In the genomic region with DNA sequence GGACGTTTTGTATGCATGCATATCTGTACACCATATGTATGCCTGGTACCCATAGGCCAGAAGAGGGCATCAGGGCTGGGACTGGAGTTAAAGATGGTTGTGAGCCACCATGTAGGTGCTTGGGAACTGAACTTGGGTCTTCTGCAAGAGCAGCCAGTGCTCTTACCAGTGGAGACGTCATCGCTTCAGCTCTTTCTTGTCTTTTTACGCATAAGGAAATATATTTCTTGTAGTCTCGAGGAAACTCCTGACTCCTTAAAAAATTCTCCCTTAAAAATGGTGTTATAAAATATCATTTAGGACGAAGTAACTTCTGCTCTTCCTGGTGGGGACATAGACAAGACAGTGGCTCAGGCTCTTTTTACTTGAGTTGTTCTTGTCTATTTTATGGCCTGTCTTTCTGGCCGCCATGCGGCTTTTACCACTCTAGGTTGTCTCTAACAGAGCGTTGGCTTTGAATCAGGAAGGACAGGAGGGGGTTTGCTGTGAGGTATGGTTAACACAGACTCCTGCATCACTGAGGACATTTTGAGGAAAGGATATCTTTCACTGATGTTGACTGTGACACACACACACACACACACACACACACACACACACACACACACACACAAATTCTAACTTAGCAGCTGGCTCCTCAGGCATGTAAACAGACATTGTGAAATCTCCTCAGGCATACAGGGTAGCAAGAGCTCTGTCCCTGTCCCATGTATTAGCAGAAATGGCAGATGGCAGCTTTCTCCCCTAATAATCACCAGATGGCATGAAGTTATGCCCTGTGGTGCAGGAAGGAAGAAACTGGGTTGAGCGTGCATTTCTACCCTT, we compare ENCODE assay signal across 16 mouse cellular contexts.
DNase-seq lines count a peak whose midpoint lies in the region; ATAC-seq and TF ChIP-seq lines count a peak whose summit lies in the region.
"Had no signal": no experiment of that assay in that cellular context is flagged by ENCODE, and none has a peak within 500 bp of the region (broad histone marks: within the 10 kb centered on the region; RNA-seq: fewer than 3 reads in every experiment).

No protein-coding gene starts in this region.

- 90% methylated on average over 10 of the region's 10 CpGs for WGBS in midbrain, embryonic 14.5 days
- WGBS in midbrain, embryonic 10.5 days = 89% methylated on average over 10 of the region's 10 CpGs
- 74% methylated on average over 10 of the region's 10 CpGs for WGBS in hindbrain, postnatal 0 days

- H3K4me1 ChIP-seq in midbrain, embryonic 14.5 days (ENCODE audit: control insufficient read depth, insufficient read depth, low read length) = no peaks in the 10 kb centered on the region
- no peaks in the 10 kb centered on the region for H3K4me1 ChIP-seq in midbrain, embryonic 10.5 days
- no peaks in the 10 kb centered on the region for H3K4me1 ChIP-seq in hindbrain, postnatal 0 days (ENCODE audit: insufficient read depth, low read length)
- H3K4me1 ChIP-seq: embryonic facial prominence, embryonic 13.5 days; intestine, embryonic 15.5 days; midbrain, embryonic 12.5 days; stomach, embryonic 15.5 days had no signal

- H3K9me3 ChIP-seq in midbrain, embryonic 14.5 days (ENCODE audit: control insufficient read depth, low read length) = no peaks in the 10 kb centered on the region
- no peaks in the 10 kb centered on the region for H3K9me3 ChIP-seq in midbrain, embryonic 10.5 days (replicated peaks)
- H3K9me3 ChIP-seq in hindbrain, postnatal 0 days (ENCODE audit: low read length) = no peaks in the 10 kb centered on the region
- H3K9me3 ChIP-seq: embryonic facial prominence, embryonic 13.5 days; intestine, embryonic 15.5 days; midbrain, embryonic 12.5 days; stomach, embryonic 15.5 days had no signal

- H3K27me3 ChIP-seq in midbrain, embryonic 14.5 days (ENCODE audit: control insufficient read depth, insufficient read depth, low read length) = no peaks in the 10 kb centered on the region
- H3K27me3 ChIP-seq in midbrain, embryonic 10.5 days (ENCODE audit: low read depth, poor library complexity, severe bottlenecking) = no peaks in the 10 kb centered on the region
- no peaks in the 10 kb centered on the region for H3K27me3 ChIP-seq in hindbrain, postnatal 0 days (ENCODE audit: insufficient read depth, low read length)
- H3K27me3 ChIP-seq: embryonic facial prominence, embryonic 13.5 days; intestine, embryonic 15.5 days; midbrain, embryonic 12.5 days; stomach, embryonic 15.5 days had no signal

- H3K27ac ChIP-seq in midbrain, embryonic 14.5 days (replicated peaks; ENCODE audit: low read depth, low read length) = no peak overlapping the region
- no peak overlapping the region for H3K27ac ChIP-seq in midbrain, embryonic 10.5 days (replicated peaks)
- H3K27ac ChIP-seq in hindbrain, postnatal 0 days = peak overlapping the region; percentile 36; the same call in 1 of the 2 replicates
- H3K27ac ChIP-seq: embryonic facial prominence, embryonic 13.5 days; intestine, embryonic 15.5 days; kidney, postnatal 0 days; midbrain, embryonic 12.5 days; stomach, embryonic 15.5 days had no signal

- no peak overlapping the region for H3K4me2 ChIP-seq in midbrain, embryonic 14.5 days (ENCODE audit: low read length)
- H3K4me2 ChIP-seq in hindbrain, postnatal 0 days (ENCODE audit: low read depth, low read length) = no peak overlapping the region
- H3K4me2 ChIP-seq: embryonic facial prominence, embryonic 13.5 days; intestine, embryonic 15.5 days; midbrain, embryonic 12.5 days; stomach, embryonic 15.5 days had no signal

- no peak for TF ChIP-seq CTCF in hindbrain, postnatal 0 days (IDR thresholded peaks at IDR 0.05; ENCODE audit: low read depth)

- ATAC-seq in midbrain, embryonic 14.5 days (ENCODE audit: low FRiP score, low TSS enrichment) = no peak
- ATAC-seq in hindbrain, postnatal 0 days = peak; percentile 86
- ATAC-seq in megakaryocyte-erythroid progenitor cell, adult 5-6 weeks (replicated peaks; ENCODE audit: low FRiP score, low TSS enrichment, poor library complexity, severe bottlenecking) = no peak
- ATAC-seq: intestine, embryonic 15.5 days had no signal

- no peak overlapping the region for H3K4me3 ChIP-seq in midbrain, embryonic 14.5 days (replicated peaks; ENCODE audit: low read depth, low read length)
- no peak overlapping the region for H3K4me3 ChIP-seq in midbrain, embryonic 10.5 days
- H3K4me3 ChIP-seq in hindbrain, postnatal 0 days (ENCODE audit: low read length) = no peak overlapping the region
- H3K4me3 ChIP-seq: embryonic facial prominence, embryonic 13.5 days; intestine, embryonic 15.5 days; midbrain, embryonic 12.5 days; stomach, embryonic 15.5 days had no signal

- peak; percentile 24 for DNase-seq in midbrain, embryonic 14.5 days
- no peak for DNase-seq in midbrain, embryonic 10.5 days (ENCODE audit: low spot score)
- DNase-seq in cerebellum, adult 9-10 months = peak; percentile 98
- DNase-seq in hindbrain, postnatal 0 days (ENCODE audit: low spot score) = peak; percentile 80
- DNase-seq in retina, postnatal 1 day = peak; percentile 89
- no peak for DNase-seq in gastrocnemius, postnatal 10 days
- DNase-seq in left cerebral cortex, adult 8-10 months (ENCODE audit: low spot score in 2 of 2) = no peak
- DNase-seq: adrenal gland, postnatal 36 days; lung, postnatal 10 days; thymus, postnatal 14 days had no signal

- no peak overlapping the region for H3K9ac ChIP-seq in midbrain, embryonic 14.5 days (replicated peaks; ENCODE audit: low read length)
- no peak overlapping the region for H3K9ac ChIP-seq in hindbrain, postnatal 0 days (replicated peaks; ENCODE audit: low read length)
- H3K9ac ChIP-seq: embryonic facial prominence, embryonic 13.5 days; intestine, embryonic 15.5 days; midbrain, embryonic 12.5 days; stomach, embryonic 15.5 days had no signal

- no peaks in the 10 kb centered on the region for H3K36me3 ChIP-seq in midbrain, embryonic 14.5 days (ENCODE audit: control insufficient read depth, insufficient read depth, low read length)
- no peaks in the 10 kb centered on the region for H3K36me3 ChIP-seq in midbrain, embryonic 10.5 days
- no peaks in the 10 kb centered on the region for H3K36me3 ChIP-seq in hindbrain, postnatal 0 days (ENCODE audit: insufficient read depth, low read length)
- H3K36me3 ChIP-seq: embryonic facial prominence, embryonic 13.5 days; intestine, embryonic 15.5 days; midbrain, embryonic 12.5 days; stomach, embryonic 15.5 days had no signal

Comparison
In these comparisons a context has a peak if more than half of its experiments do, and no peak if none do; other contexts are left out.
1. DNase-seq: peak in midbrain, embryonic 14.5 days (single experiment), cerebellum, adult 9-10 months (single experiment), hindbrain, postnatal 0 days (single experiment) and retina, postnatal 1 day (single experiment); none in midbrain, embryonic 10.5 days (single experiment), gastrocnemius, postnatal 10 days (single experiment) and left cerebral cortex, adult 8-10 months (0 of 2).